Mouse (Mus musculus) midbrain, embryonic 13.5 days (tissue): ENCODE measurements around the gene Ptrhd1. TPM values are rescaled to one million over a fixed set of nuclear protein-coding genes. Genes with fewer than 3 reads are reported as not detected.

ENCODE experiments used
- ATAC-seq: fragments of 200-750 bp; cut with Nextera tagmentation; 2 replicates; pipeline ENCODE4 v1.8.0; 2017; ENCODE audit warnings: mild to moderate bottlenecking, moderate TSS enrichment, moderate library complexity
- H3K27ac ChIP-seq: fragments of 300-500 bp; sonication (generic); 2 replicates; pipeline ENCODE4 v1.5.1; 2015; ENCODE audit warnings: inconsistent platforms, mild to moderate bottlenecking, moderate library complexity
- H3K27me3 ChIP-seq: fragments of 300-500 bp; sonication (generic); 2 replicates; pipeline ENCODE4 v1.6.1; 2015; ENCODE audit warnings: mild to moderate bottlenecking, inconsistent platforms
- H3K36me3 ChIP-seq: fragments of 300-500 bp; sonication (generic); 2 replicates; pipeline ENCODE4 v1.6.1; 2015; ENCODE audit warnings: mild to moderate bottlenecking, inconsistent platforms
- H3K4me1 ChIP-seq: fragments of 300-500 bp; sonication (generic); replicated peaks from 2 replicates; pipeline ENCODE4 v1.6.1; 2015; ENCODE audit warnings: inconsistent platforms
- H3K4me2 ChIP-seq: fragments of 300-500 bp; sonication (generic); replicated peaks from 2 replicates; pipeline ENCODE4 v1.6.1; 2015; ENCODE audit warnings: moderate library complexity, mild to moderate bottlenecking, inconsistent platforms
- H3K4me3 ChIP-seq: fragments of 300-500 bp; sonication (generic); replicated peaks from 2 replicates; pipeline ENCODE4 v1.5.1; 2015; ENCODE audit warnings: mild to moderate bottlenecking, inconsistent platforms
- H3K9ac ChIP-seq: fragments of 300-500 bp; sonication (generic); replicated peaks from 2 replicates; pipeline ENCODE4 v1.6.1; 2015; ENCODE audit warnings: mild to moderate bottlenecking, inconsistent platforms
- H3K9me3 ChIP-seq: fragments of 300-500 bp; sonication (generic); 2 replicates; pipeline ENCODE4 v1.6.1; 2016; ENCODE audit warnings: mild to moderate bottlenecking, inconsistent platforms
- WGBS: fragments of 180-500 bp; shearing (Covaris S2); methylation state at CpG from one replicate; pipeline ENCODE4 v1.1.7; 2015; 5-methylcytosine and 5-hydroxymethylcytosine counted together
- polyA plus RNA-seq: library from polyadenylated mRNA; unstranded; fragments of >200 nt; fragmentation: Nextera tagmentation; extraction: Ambion mirVana; gene quantifications from 2 replicates; pipeline ENCODE4 v1.2.1, GENCODE M21; 2015

Gene Ptrhd1
- polyA plus RNA-seq, 1 experiment from 2014 or later: 5.3 TPM

DNA sequence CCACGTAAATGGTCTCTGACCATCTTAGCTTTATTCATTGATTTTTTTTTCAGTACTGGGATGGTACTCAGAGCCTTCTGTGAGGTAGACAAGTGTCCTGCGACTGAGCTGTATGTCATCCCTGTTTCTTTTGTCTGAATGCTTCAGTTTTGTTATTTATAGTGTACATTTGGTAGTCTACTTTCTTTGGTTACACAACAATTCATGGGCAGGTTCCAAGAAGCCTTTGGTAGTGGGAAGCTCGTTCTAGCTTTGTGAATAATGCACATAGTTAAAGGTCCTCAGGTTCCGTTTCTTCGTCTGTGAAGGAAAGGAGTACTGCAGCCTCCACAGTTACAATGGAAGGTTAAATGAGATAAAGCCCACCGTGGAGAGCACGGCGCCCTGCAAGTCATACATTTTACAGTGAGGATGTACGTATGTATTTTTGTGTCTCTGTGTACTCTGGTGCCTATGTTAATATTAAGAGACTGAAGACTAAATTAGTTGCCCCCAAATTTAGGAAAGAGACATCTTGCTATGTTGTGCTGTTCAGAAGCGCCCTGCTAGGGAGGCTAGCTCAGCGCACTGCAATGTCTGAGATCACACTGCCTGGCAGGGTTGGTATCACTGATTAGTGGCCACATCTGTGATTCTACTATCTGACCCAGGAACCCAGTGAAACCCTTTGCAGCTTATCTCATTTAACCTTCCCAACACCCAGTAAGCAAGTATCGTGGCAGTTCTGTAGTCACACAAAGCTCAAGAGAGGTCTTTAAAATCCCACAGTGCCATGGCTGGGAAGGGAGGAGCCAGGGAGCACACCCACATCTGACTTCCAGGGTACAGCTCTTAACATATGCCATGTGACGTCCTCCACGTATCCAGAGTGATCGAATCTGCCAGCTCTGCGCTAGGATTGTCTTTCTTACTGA is 19.2 kb downstream of the Ptrhd1 start:
- H3K27me3 ChIP-seq: no peaks in the 10 kb centered on the region
- H3K4me3 ChIP-seq: no peak overlapping the region
- WGBS: 92% methylated on average over 16 of the region's 16 CpGs
- no peaks in the 10 kb centered on the region for H3K9me3 ChIP-seq
- no peak overlapping the region for H3K9ac ChIP-seq
- no peaks in the 10 kb centered on the region for H3K4me1 ChIP-seq
- H3K4me2 ChIP-seq: no peak overlapping the region
- no peak overlapping the region for H3K27ac ChIP-seq
- ATAC-seq: no peak
- peaks cover 46% of the 10 kb centered on the region for H3K36me3 ChIP-seq

GRCm38 (mm10) chr12:4267765-4268164 is 33.9 kb downstream of the Ptrhd1 start:
- ATAC-seq: no peak
- Histone ChIP-seq H3K27me3 (no peaks in the 10 kb centered on the region), H3K9ac (no peak overlapping the region), H3K36me3 (peaks cover 58% of the 10 kb centered on the region), H3K9me3 (0 out of 2 replicates have a peak, but pooled peaks cover 3% of the 10 kb centered on the region), H3K4me3 (no peak overlapping the region), H3K4me2 (no peak overlapping the region), H3K4me1 (no peaks in the 10 kb centered on the region), H3K27ac (no peak overlapping the region)
- 94% methylated on average over 4 of the region's 4 CpGs for WGBS

- no peak overlapping the region for H3K4me2 ChIP-seq
- 0 out of 2 replicates have a peak, but pooled peaks cover 3% of the 10 kb centered on the region for H3K9me3 ChIP-seq
- H3K27ac ChIP-seq: no peak overlapping the region
- no peak for ATAC-seq
- no peak overlapping the region for H3K4me3 ChIP-seq
- peaks cover 65% of the 10 kb centered on the region for H3K36me3 ChIP-seq
- H3K27me3 ChIP-seq: no peaks in the 10 kb centered on the region
- no peaks in the 10 kb centered on the region for H3K4me1 ChIP-seq
- H3K9ac ChIP-seq: no peak overlapping the region
- 91% methylated on average over 6 of the region's 6 CpGs for WGBS
Observed at GRCm38 (mm10) chr12:4271078-4271477, 37.3 kb downstream of the Ptrhd1 start.

GRCm38 (mm10) chr12:4278978-4279755 is 45.3 kb downstream of the Ptrhd1 start:
- H3K27me3 ChIP-seq: no peaks in the 10 kb centered on the region
- no peak overlapping the region for H3K4me2 ChIP-seq
- no peaks in the 10 kb centered on the region for H3K9me3 ChIP-seq
- no peaks in the 10 kb centered on the region for H3K4me1 ChIP-seq
- no peak overlapping the region for H3K9ac ChIP-seq
- no peak overlapping the region for H3K4me3 ChIP-seq
- no peak for ATAC-seq
- H3K36me3 ChIP-seq: peaks cover 20% of the 10 kb centered on the region
- no peak overlapping the region for H3K27ac ChIP-seq
- 96% methylated on average over 3 of the region's 3 CpGs for WGBS

GRCm38 (mm10) chr12:4279878-4280277 is 46.1 kb downstream of the Ptrhd1 start:
- H3K4me3 ChIP-seq: no peak overlapping the region
- no peaks in the 10 kb centered on the region for H3K4me1 ChIP-seq
- no peaks in the 10 kb centered on the region for H3K9me3 ChIP-seq
- no peaks in the 10 kb centered on the region for H3K27me3 ChIP-seq
- H3K4me2 ChIP-seq: no peak overlapping the region
- WGBS: 96% methylated on average over 3 of the region's 3 CpGs
- no peak overlapping the region for H3K9ac ChIP-seq
- H3K36me3 ChIP-seq: peaks cover 14% of the 10 kb centered on the region
- H3K27ac ChIP-seq: no peak overlapping the region
- ATAC-seq: no peak

- Histone ChIP-seq H3K27me3 (no peaks in the 10 kb centered on the region), H3K4me2 (no peak overlapping the region), H3K9me3 (no peaks in the 10 kb centered on the region), H3K9ac (no peak overlapping the region), H3K27ac (no peak overlapping the region), H3K4me3 (no peak overlapping the region), H3K4me1 (no peaks in the 10 kb centered on the region), H3K36me3 (peaks cover 14% of the 10 kb centered on the region)
- 10% methylated on average over 3 of the region's 3 CpGs for WGBS
- ATAC-seq: no peak
Observed at GRCm38 (mm10) chr12:4285186-4285585, 51.4 kb downstream of the Ptrhd1 start.

Other genes with a start within 250 kb of the Ptrhd1 start
- gene Efr3b, start 195.1 kb upstream of the Ptrhd1 start, polyA plus RNA-seq: 37.9 and 41.5 TPM in 2 replicates
- 15.0 and 15.4 TPM in 2 replicates for gene Dnajc27, start 151.4 kb upstream of the Ptrhd1 start, polyA plus RNA-seq
- gene Adcy3, start 100.9 kb upstream of the Ptrhd1 start, polyA plus RNA-seq: 4.8 and 5.8 TPM in 2 replicates
- 10.2 and 13.1 TPM in 2 replicates for gene Cenpo, start 267 bp downstream of the Ptrhd1 start, polyA plus RNA-seq
- gene Ncoa1, start 243.2 kb downstream of the Ptrhd1 start, polyA plus RNA-seq: 9.1 and 9.2 TPM in 2 replicates